Mouse (Mus musculus): Measurements from ENCODE around the gene Rusc2.

DNA sequence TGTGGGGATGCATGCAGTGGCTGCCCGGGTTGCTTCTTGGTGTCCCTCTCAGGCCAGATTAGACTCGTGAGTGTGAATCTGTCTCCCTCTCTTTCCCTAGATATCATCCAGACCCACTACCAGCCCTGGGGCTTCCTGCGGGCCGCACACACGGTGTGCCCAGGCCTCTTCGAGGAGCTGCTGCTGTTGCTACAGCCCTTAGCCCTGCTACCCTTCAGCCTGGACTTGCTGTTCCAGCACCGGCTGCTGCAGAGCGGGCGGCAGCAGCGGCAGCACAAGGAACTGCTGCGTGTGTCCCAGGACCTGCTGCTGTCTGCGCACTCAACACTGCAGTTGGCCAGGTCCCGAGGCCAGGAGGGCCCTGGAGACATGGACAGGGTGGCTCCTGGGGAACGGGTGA, 43.4 kb downstream of the Rusc2 start:
- TF ChIP-seq CTCF (IDR thresholded peaks at IDR 0.05; ENCODE audit: control insufficient read depth, insufficient read depth, insufficient replicate concordance, low read depth, low read length), result no peak
- no peak for TF ChIP-seq POLR2A (IDR thresholded peaks at IDR 0.05; ENCODE audit: control insufficient read depth, low read depth, low read length)
